Mouse (Mus musculus) left cerebral cortex, postnatal 36 days (tissue): ENCODE data around the gene Ccdc50. TPM values are rescaled to one million over a fixed set of nuclear protein-coding genes. Genes with fewer than 3 reads are reported as not detected.

ENCODE experiments used
- DNase-seq, 2 experiments: peaks; one replicate each; pipeline ENCODE4 v3.0.0; 2021 to 2022; ENCODE audit warnings: low spot score in 2 of 2, mixed read lengths in 1 of 2
- intact Hi-C: fragments of 180-260 bp; cut with DNase I; formaldehyde crosslinking; loops from one replicate; pipeline ENCODE4 v1.15.1; 2025
- total RNA-seq, 2 experiments: library from RNA; stranded (reverse); gene quantifications; 2 replicates each; pipeline ENCODE4 v1.2.3; 2021

Gene Ccdc50
- total RNA-seq, 2 experiments from 2014 or later: 50.8 to 60.6 TPM

GRCm38 (mm10) chr16:27391845-27392244 lies 3.2 kb downstream of the Ccdc50 start:
- intact Hi-C loops: no loop called here
- DNase-seq: no peak

GRCm38 (mm10) chr16:27395251-27396037 lies 6.8 kb downstream of the Ccdc50 start:
- DNase-seq: no peak
- intact Hi-C loops: no loop called here

- DNase-seq: no peak
- intact Hi-C loops: no loop called here
These were observed 8.3 kb downstream of the Ccdc50 start for GRCm38 (mm10) chr16:27396951-27397350.

GRCm38 (mm10) chr16:27399026-27399718 lies 10.5 kb downstream of the Ccdc50 start:
- intact Hi-C loops: no loop called here
- no peak for DNase-seq

- intact Hi-C loops: no loop called here
- DNase-seq: no peak
These were observed 11.1 kb downstream of the Ccdc50 start for GRCm38 (mm10) chr16:27399719-27400253.

- intact Hi-C loops: no loop called here
- no peak for DNase-seq
These were observed 12.9 kb downstream of the Ccdc50 start for GRCm38 (mm10) chr16:27401579-27401978.

- no peak for DNase-seq
- intact Hi-C loops: no loop called here
These were observed 15.4 kb downstream of the Ccdc50 start for GRCm38 (mm10) chr16:27404107-27404506.

GRCm38 (mm10) chr16:27416937-27417584 lies 28.4 kb downstream of the Ccdc50 start:
- no peak for DNase-seq
- intact Hi-C loops: no loop called here

GRCm38 (mm10) chr16:27417632-27418031 lies 29.0 kb downstream of the Ccdc50 start:
- DNase-seq: no peak
- intact Hi-C loops: no loop called here

GRCm38 (mm10) chr16:27420982-27421381 lies 32.3 kb downstream of the Ccdc50 start:
- DNase-seq: no peak
- intact Hi-C loops: no loop called here

GRCm38 (mm10) chr16:27435034-27435433 lies 46.4 kb downstream of the Ccdc50 start:
- no peak for DNase-seq

GRCm38 (mm10) chr16:27443941-27444340 lies 55.3 kb downstream of the Ccdc50 start:
- intact Hi-C loops: no loop called here
- no peak for DNase-seq

More at GRCm38 (mm10) chr16:27435034-27435433, 46.4 kb downstream of the Ccdc50 start:
- intact Hi-C loops: no loop called here

GRCm38 (mm10) chr16:27449360-27449759 lies 60.7 kb downstream of the Ccdc50 start:
- DNase-seq: no peak
- intact Hi-C loops: no loop called here

GRCm38 (mm10) chr16:27450655-27451054 lies 62.0 kb downstream of the Ccdc50 start:
- intact Hi-C loops: no loop called here
- no peak for DNase-seq

GRCm38 (mm10) chr16:27453396-27453795 lies 64.7 kb downstream of the Ccdc50 start:
- intact Hi-C loops: no loop called here
- no peak for DNase-seq

GRCm38 (mm10) chr16:27453823-27454222 lies 65.2 kb downstream of the Ccdc50 start:
- no peak for DNase-seq
- intact Hi-C loops: no loop called here

GRCm38 (mm10) chr16:27457273-27457672 lies 68.6 kb downstream of the Ccdc50 start:
- peak; percentile 76 to 77 for DNase-seq
- intact Hi-C loops: no loop called here

- DNase-seq: peak; percentile 16 to 17
- intact Hi-C loops: loop anchor here (2.0 kb wide), 1 partner anchor 1022 kb away; no protein-coding TSS in a partner anchor
These were observed 80.1 kb downstream of the Ccdc50 start for GRCm38 (mm10) chr16:27468731-27469130.

GRCm38 (mm10) chr16:27471389-27471788 lies 82.7 kb downstream of the Ccdc50 start:
- no peak for DNase-seq
- intact Hi-C loops: loop anchor here (5.0 kb wide), 1 partner anchor 976 kb away; no protein-coding TSS in a partner anchor

GRCm38 (mm10) chr16:27483834-27484233 lies 95.2 kb downstream of the Ccdc50 start:
- no peak for DNase-seq

More at GRCm38 (mm10) chr16:27483834-27484233, 95.2 kb downstream of the Ccdc50 start:
- intact Hi-C loops: no loop called here
